Mouse (Mus musculus): ENCODE data around the gene Alpl.

Alpl gene

GRCm38 (mm10) chr4:137733459-137733858 is 62.7 kb downstream of the Alpl start:
- DNase-seq, result no peak

GRCm38 (mm10) chr4:137732962-137733361 is 63.2 kb downstream of the Alpl start:
- peak; percentile 96 for DNase-seq

- DNase-seq, result peak; percentile 63
These were observed 63.8 kb downstream of the Alpl start for GRCm38 (mm10) chr4:137732361-137732760.

- peak; percentile 67 for DNase-seq
These were observed 64.3 kb downstream of the Alpl start for GRCm38 (mm10) chr4:137731891-137732290.

- peak; percentile 59 for DNase-seq
These were observed 65.4 kb downstream of the Alpl start for GRCm38 (mm10) chr4:137730757-137731156.

- peak; percentile 94 for DNase-seq
These were observed 66.0 kb downstream of the Alpl start for GRCm38 (mm10) chr4:137730134-137730533.

- no peak for DNase-seq
These were observed 66.9 kb downstream of the Alpl start for GRCm38 (mm10) chr4:137729155-137729855.

GRCm38 (mm10) chr4:137728399-137729154 is 67.6 kb downstream of the Alpl start:
- DNase-seq, result no peak

- DNase-seq, result peak; percentile 70
These were observed 68.5 kb downstream of the Alpl start for GRCm38 (mm10) chr4:137727506-137728187.

- DNase-seq, result peak; percentile 79
These were observed 69.3 kb downstream of the Alpl start for GRCm38 (mm10) chr4:137726739-137727505.

GRCm38 (mm10) chr4:137725541-137726145 is 70.5 kb downstream of the Alpl start:
- no peak for DNase-seq

GRCm38 (mm10) chr4:137724766-137725165 is 71.4 kb downstream of the Alpl start:
- DNase-seq, result peak; percentile 76

GRCm38 (mm10) chr4:137724212-137724611 is 72.0 kb downstream of the Alpl start:
- no peak for DNase-seq

GRCm38 (mm10) chr4:137723527-137723926 is 72.7 kb downstream of the Alpl start:
- DNase-seq, result no peak

- DNase-seq, result peak; percentile 89
These were observed 73.3 kb downstream of the Alpl start for GRCm38 (mm10) chr4:137722692-137723427.

GRCm38 (mm10) chr4:137722230-137722629 is 74.0 kb downstream of the Alpl start:
- no peak for DNase-seq

- DNase-seq, result no peak
These were observed 74.6 kb downstream of the Alpl start for GRCm38 (mm10) chr4:137721563-137721962.

- DNase-seq, result no peak
These were observed 76.7 kb downstream of the Alpl start for GRCm38 (mm10) chr4:137719378-137720077.

- no peak for DNase-seq
These were observed 78.5 kb downstream of the Alpl start for GRCm38 (mm10) chr4:137717671-137718070.

GRCm38 (mm10) chr4:137717005-137717404 is 79.2 kb downstream of the Alpl start:
- DNase-seq, result no peak

GRCm38 (mm10) chr4:137714020-137714624 is 82.1 kb downstream of the Alpl start:
- no peak for DNase-seq

Data from cerebellum, adult 9-10 months (tissue).